Mouse (Mus musculus): ENCODE measurements around the gene Htr7.
A peak's percentile ranks its signal among the peaks of the same experiment; 100 is the strongest.

The Htr7 gene

GRCm38 (mm10) chr19:35955698-35956097 is 101.6 kb downstream of the Htr7 start:
- DNase-seq = no peak

DNA sequence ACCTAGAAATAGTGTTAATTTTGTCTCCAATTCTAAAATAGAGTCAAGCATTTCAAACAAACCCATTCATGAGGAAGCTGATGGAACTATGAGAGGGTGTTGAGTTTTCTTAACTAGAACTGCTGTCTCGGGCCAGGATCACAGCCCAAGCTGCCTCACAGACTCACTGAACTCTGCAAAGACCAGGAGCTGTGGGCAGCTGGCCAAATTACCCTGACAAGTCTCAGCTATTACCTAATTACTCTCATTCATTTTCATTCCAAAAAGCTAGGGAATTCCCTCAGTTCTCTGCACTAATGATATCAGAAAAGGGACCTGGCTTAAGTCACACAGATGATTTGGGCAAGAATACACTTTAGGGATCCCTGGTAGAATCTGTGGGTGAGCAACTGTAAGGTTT is 107.4 kb downstream of the Htr7 start:
- DNase-seq = peak; percentile 10

DNA sequence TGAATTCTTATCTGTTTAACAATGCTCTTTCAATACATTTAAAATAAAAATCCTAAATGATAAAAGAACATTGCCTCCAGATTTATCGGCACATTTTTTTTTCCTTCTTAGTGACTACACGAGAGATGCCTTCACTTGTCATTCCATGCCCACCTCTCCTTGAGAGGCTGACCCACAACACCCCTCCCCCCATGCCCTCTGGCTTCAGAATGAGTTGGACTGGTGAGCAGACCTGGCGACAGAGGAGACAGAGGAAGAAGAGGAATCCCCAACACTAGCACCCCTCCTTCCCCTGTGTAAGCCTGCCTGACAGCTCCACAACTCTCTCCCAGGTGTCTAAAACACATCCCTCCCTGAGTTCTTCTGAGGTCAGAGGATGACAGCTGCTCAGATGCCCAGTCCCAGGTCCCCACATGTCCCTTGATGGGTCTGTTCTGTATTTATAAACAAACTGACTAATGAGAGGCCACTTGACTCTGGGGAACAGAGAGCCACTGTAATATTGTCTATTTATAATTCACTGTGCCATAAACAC is 132.3 kb downstream of the Htr7 start:
- DNase-seq = no peak

- DNase-seq = peak; percentile 62
Observed at GRCm38 (mm10) chr19:35924418-35924817, 132.9 kb downstream of the Htr7 start.
